Mouse (Mus musculus): ENCODE measurements around the gene Dchs2.

- TF ChIP-seq POLR2A (IDR thresholded peaks at IDR 0.05; ENCODE audit: insufficient read depth, low read depth, low read length) = no peak
- no peak for TF ChIP-seq CTCF (IDR thresholded peaks at IDR 0.05)
- TF ChIP-seq EP300 (IDR thresholded peaks at IDR 0.05; ENCODE audit: insufficient read depth, low read depth, low read length) = no peak
These were observed 10.2 kb upstream of the Dchs2 start for GRCm38 (mm10) chr3:83117592-83117991.
